Mouse (Mus musculus) liver, adult 2 months (tissue): Measurements from ENCODE around the gene Cdk19. TPM values are rescaled to one million over a fixed set of nuclear protein-coding genes. Genes with fewer than 3 reads are reported as not detected.

ENCODE experiments used
- DNase-seq: peaks from one replicate; pipeline ENCODE4 v3.0.0-alpha.2; 2011; ENCODE audit warnings: low read depth, low spot score; ENCODE audit errors: extremely low read depth
- H3K27ac ChIP-seq: fragments of 200-500 bp; replicated peaks from 2 replicates; pipeline ENCODE4 v1.5.1; 2012; ENCODE audit warnings: low read depth, mild to moderate bottlenecking, control low read depth, inconsistent platforms, low read length; ENCODE audit not compliant: insufficient read depth
- H3K27me3 ChIP-seq: fragments of 200-500 bp; 2 replicates; pipeline ENCODE4 v1.6.1; 2012; ENCODE audit warnings: mild to moderate bottlenecking, moderate library complexity, low read length, inconsistent platforms; ENCODE audit not compliant: control insufficient read depth, insufficient read depth
- H3K36me3 ChIP-seq: fragments of 200-500 bp; 2 replicates; pipeline ENCODE4 v1.6.1; 2012; ENCODE audit warnings: low read length, inconsistent platforms; ENCODE audit not compliant: control insufficient read depth, insufficient read depth
- H3K4me1 ChIP-seq: fragments of 200-500 bp; 2 replicates; pipeline ENCODE4 v1.6.1; 2011; ENCODE audit warnings: low read length; ENCODE audit not compliant: control insufficient read depth, insufficient read depth
- H3K4me3 ChIP-seq: fragments of 200-500 bp; 2 replicates; pipeline ENCODE4 v1.5.1; 2011; ENCODE audit warnings: low read depth, mild to moderate bottlenecking, control low read depth, low read length, moderate library complexity; ENCODE audit not compliant: insufficient read depth
- H3K79me2 ChIP-seq: fragments of 200-500 bp; 2 replicates; pipeline ENCODE4 v1.6.1; 2012; ENCODE audit warnings: inconsistent platforms, mild to moderate bottlenecking, low read length, moderate library complexity; ENCODE audit not compliant: control insufficient read depth, insufficient read depth
- H3K9ac ChIP-seq: fragments of 200-500 bp; 2 replicates; pipeline ENCODE4 v1.6.1; 2012; ENCODE audit warnings: low read depth, mild to moderate bottlenecking, control low read depth, inconsistent platforms, low read length
- CTCF ChIP-seq: fragments of 200-500 bp; IDR thresholded peaks from 2 replicates; pipeline ENCODE4 v1.5.1; 2011; ENCODE audit warnings: low read depth, low read length, control low read depth
- POLR2A ChIP-seq: fragments of 200-500 bp; IDR thresholded peaks from 2 replicates; pipeline ENCODE4 v1.6.1; 2011; ENCODE audit warnings: low read length, control low read depth; ENCODE audit not compliant: insufficient read depth; ENCODE audit errors: extremely low read depth
- WGBS: fragments of 180-500 bp; shearing (Covaris S2); methylation state at CpG from one replicate; pipeline ENCODE4 v1.1.7; 2018; 5-methylcytosine and 5-hydroxymethylcytosine counted together
- polyA plus RNA-seq: library from polyadenylated mRNA; depleted of rRNA; stranded (reverse); fragments of >200 nt; gene quantifications from 2 replicates; pipeline ENCODE4 v1.2.3, GENCODE M21; 2012
- total RNA-seq: library from RNA; depleted of rRNA; stranded (reverse); fragments of >200 nt; gene quantifications from 2 replicates; pipeline ENCODE4 v1.2.3, GENCODE M21; 2014

The Cdk19 gene
- total and polyA plus RNA-seq, 2 experiments = 1.4 to 4.3 TPM

DNA sequence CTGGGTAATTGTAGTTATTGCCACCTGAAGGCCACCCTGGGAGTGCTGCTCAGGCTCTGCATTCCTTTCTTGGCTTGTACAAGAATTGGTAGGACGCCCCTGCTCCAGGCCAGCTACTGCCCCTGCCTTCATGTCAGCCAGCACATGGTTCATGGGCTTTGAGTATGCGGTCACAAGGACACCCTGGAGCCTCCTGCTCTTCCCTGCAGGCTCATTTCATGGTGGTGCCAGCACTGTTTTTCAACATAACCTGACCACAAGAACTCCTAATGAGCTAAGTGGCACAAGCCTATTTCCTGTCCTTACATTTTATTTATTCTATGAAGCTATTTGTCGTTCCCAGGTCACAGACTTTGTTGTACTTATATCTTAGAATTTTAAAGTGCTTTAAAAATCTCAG is 107.9 kb downstream of the Cdk19 start:
- H3K9ac ChIP-seq = no peak overlapping the region
- peaks cover 12% of the 10 kb centered on the region for H3K4me1 ChIP-seq
- no peaks in the 10 kb centered on the region for H3K27me3 ChIP-seq
- no peak overlapping the region for H3K27ac ChIP-seq
- no peaks in the 10 kb centered on the region; the same call in 1 of the 2 replicates for H3K79me2 ChIP-seq
- DNase-seq = no peak
- no peak overlapping the region for H3K4me3 ChIP-seq
- no peak for TF ChIP-seq CTCF
- TF ChIP-seq POLR2A = no peak
- 85% methylated on average over 3 of the region's 3 CpGs for WGBS
- H3K36me3 ChIP-seq = no peaks in the 10 kb centered on the region

DNA sequence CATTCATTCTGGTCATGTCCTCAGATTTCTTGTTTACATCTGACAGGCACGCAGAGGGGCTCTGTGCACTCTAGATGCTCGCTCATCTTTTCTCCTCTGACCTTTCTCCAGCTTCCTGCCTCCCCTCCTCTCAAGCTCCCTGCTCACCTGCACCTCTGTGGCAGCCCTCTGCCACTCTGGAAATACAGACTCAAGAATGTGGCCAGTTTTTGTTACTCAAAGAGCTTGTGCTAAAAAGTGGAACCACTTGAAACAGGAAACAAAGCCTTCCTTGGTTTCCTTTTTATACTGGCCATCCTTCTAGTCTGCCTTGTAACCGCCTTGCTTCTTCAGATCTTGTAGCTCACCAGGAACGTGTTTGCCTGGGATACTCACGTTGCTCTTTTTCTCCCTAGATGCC is 108.6 kb downstream of the Cdk19 start:
- TF ChIP-seq CTCF (no peak), POLR2A (no peak)
- no peak overlapping the region for H3K27ac ChIP-seq
- H3K27me3 ChIP-seq = no peaks in the 10 kb centered on the region
- WGBS = 86% methylated on average over 5 of the region's 5 CpGs
- no peaks in the 10 kb centered on the region for H3K36me3 ChIP-seq
- H3K4me1 ChIP-seq = peaks cover 12% of the 10 kb centered on the region
- DNase-seq = no peak
- no peak overlapping the region for H3K4me3 ChIP-seq
- H3K79me2 ChIP-seq = no peaks in the 10 kb centered on the region; the same call in 1 of the 2 replicates
- H3K9ac ChIP-seq = no peak overlapping the region

DNA sequence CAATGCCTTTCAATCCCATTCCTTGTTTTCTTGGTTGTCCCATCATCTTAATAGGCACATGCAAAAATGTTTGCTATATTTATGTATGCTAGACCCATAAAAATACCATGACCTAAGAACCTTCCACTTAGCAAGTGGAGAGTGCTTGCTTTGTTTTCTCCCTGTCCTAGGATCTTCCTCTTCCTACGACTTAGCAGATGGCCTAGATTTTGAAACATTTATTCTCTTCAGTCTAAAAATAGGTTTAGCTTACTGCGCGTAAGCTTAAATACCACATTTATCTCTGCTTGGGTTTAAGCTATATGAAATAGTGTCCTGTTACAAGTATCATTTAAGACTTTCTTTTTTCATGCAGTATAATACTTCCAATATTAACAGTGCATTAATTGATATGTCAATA is 109.1 kb downstream of the Cdk19 start:
- Histone ChIP-seq H3K27me3 (no peaks in the 10 kb centered on the region), H3K9ac (no peak overlapping the region), H3K4me1 (peaks cover 12% of the 10 kb centered on the region), H3K4me3 (no peak overlapping the region), H3K27ac (no peak overlapping the region), H3K36me3 (no peaks in the 10 kb centered on the region), H3K79me2 (no peaks in the 10 kb centered on the region; the same call in 1 of the 2 replicates)
- 85% methylated on average over 3 of the region's 3 CpGs for WGBS
- no peak for TF ChIP-seq POLR2A
- no peak for TF ChIP-seq CTCF
- no peak for DNase-seq

DNA sequence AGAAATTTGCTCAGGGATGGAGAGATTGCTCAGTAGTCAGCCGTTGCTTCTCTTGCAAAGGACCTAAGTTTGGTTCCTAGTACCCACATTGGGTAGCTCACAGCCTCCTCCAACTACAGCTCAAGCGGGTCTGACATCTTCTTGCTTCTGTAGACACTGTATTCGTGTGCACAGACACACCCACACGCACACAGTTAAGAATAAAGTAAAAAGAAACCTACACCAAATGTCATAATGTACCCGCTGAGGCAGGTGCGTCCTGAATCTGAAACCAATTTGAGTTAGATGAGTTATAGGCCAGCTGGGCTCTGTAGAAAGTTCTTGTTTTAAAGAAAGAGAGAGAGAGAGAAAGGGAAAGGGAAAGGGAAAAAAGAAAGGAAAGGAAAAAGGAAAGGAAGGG is 110.2 kb downstream of the Cdk19 start:
- Histone ChIP-seq H3K9ac (no peak overlapping the region), H3K27ac (no peak overlapping the region), H3K36me3 (no peaks in the 10 kb centered on the region), H3K4me1 (peaks cover 12% of the 10 kb centered on the region), H3K79me2 (no peaks in the 10 kb centered on the region; the same call in 1 of the 2 replicates), H3K27me3 (no peaks in the 10 kb centered on the region), H3K4me3 (no peak overlapping the region)
- 92% methylated on average over 6 of the region's 6 CpGs for WGBS
- no peak for TF ChIP-seq POLR2A
- TF ChIP-seq CTCF = no peak
- DNase-seq = no peak

DNA sequence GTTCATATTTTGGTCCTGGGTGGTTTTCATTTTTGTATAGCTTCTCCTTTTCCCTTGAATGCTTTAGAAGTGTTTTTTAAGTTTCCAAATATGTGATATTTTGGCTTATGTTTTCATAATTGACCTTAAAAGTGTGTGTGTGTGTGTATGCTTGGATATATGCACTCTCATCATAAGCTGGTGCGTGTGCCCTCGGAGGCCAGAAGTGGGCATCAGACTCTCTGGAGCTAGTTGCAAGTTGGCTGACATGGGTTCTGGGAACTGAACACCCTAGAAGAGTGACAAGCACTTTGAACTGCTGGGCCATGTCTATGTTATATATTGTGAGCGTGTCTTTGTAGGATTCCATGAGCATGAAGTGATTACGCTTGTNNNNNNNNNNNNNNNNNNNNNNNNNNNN is 110.8 kb downstream of the Cdk19 start:
- no peak for DNase-seq
- H3K79me2 ChIP-seq = no peaks in the 10 kb centered on the region; the same call in 1 of the 2 replicates
- H3K4me3 ChIP-seq = no peak overlapping the region
- TF ChIP-seq CTCF (no peak), POLR2A (no peak)
- H3K9ac ChIP-seq = no peak overlapping the region
- over 99% methylated on average over 4 of the region's 4 CpGs for WGBS
- H3K27ac ChIP-seq = no peak overlapping the region
- H3K36me3 ChIP-seq = no peaks in the 10 kb centered on the region
- H3K27me3 ChIP-seq = no peaks in the 10 kb centered on the region
- H3K4me1 ChIP-seq = peaks cover 12% of the 10 kb centered on the region

DNA sequence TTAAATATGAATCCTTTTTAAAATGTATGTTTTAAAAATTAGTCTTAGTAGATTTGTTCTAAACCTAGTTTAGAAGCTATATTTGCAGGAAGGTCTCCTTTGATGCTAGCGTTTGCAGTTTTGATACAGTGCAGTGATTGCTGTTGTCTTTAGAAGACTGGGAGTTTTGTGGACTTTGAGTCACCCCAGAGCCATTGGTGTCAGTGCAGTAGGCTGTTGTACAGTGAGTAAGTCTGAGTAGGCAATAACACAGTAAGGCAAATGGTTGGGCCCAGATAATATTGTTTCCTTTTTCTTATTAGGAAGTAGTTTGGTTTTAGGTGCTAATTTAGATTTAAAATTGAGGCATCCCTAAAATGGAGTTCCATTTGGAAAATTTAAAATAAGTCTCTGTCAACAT is 117.8 kb downstream of the Cdk19 start:
- 31% methylated on average over 1 of the region's 1 CpGs for WGBS
- no peak overlapping the region for H3K27ac ChIP-seq
- no peak overlapping the region for H3K4me3 ChIP-seq
- H3K79me2 ChIP-seq = no peaks in the 10 kb centered on the region
- no peaks in the 10 kb centered on the region for H3K36me3 ChIP-seq
- peak; percentile 57 for DNase-seq
- no peak overlapping the region for H3K9ac ChIP-seq
- no peaks in the 10 kb centered on the region for H3K27me3 ChIP-seq
- peaks cover 6% of the 10 kb centered on the region for H3K4me1 ChIP-seq
- TF ChIP-seq POLR2A (no peak), CTCF (no peak)
